Mouse (Mus musculus) lung, embryonic 16.5 days (tissue): ENCODE data around the gene Pfkfb4. TPM values are rescaled to one million over a fixed set of nuclear protein-coding genes. Genes with fewer than 3 reads are reported as not detected.

Experiments
- ATAC-seq: fragments of 200-750 bp; cut with Nextera tagmentation; 2 replicates; pipeline ENCODE4 v1.8.0; 2017; ENCODE audit warnings: low read depth, mild to moderate bottlenecking, moderate library complexity
- H3K27ac ChIP-seq: fragments of 300-500 bp; sonication (generic); 2 replicates; pipeline ENCODE4 v1.5.1; 2014; ENCODE audit warnings: mild to moderate bottlenecking, control low read depth, low read length
- H3K27me3 ChIP-seq: fragments of 300-500 bp; sonication (generic); 2 replicates; pipeline ENCODE4 v1.6.1; 2014; ENCODE audit warnings: low read depth, low read length, mixed read lengths; ENCODE audit not compliant: control insufficient read depth, insufficient read depth
- H3K36me3 ChIP-seq: fragments of 300-500 bp; sonication (generic); 2 replicates; pipeline ENCODE4 v1.6.1; 2014; ENCODE audit warnings: low read length; ENCODE audit not compliant: control insufficient read depth, insufficient read depth
- H3K4me1 ChIP-seq: fragments of 300-500 bp; sonication (generic); replicated peaks from 2 replicates; pipeline ENCODE4 v1.6.1; 2014; ENCODE audit warnings: low read length, mixed read lengths; ENCODE audit not compliant: control insufficient read depth, insufficient read depth
- H3K4me2 ChIP-seq: fragments of 300-500 bp; sonication (generic); 2 replicates; pipeline ENCODE4 v1.6.1; 2014; ENCODE audit warnings: low read depth, low read length, control low read depth
- H3K4me3 ChIP-seq: fragments of 300-500 bp; sonication (generic); 2 replicates; pipeline ENCODE4 v1.5.1; 2014; ENCODE audit warnings: mild to moderate bottlenecking, low read length, control low read depth
- H3K9ac ChIP-seq: fragments of 300-500 bp; sonication (generic); 2 replicates; pipeline ENCODE4 v1.6.1; 2014; ENCODE audit warnings: low read length, control low read depth
- H3K9me3 ChIP-seq: fragments of 300-500 bp; sonication (generic); 2 replicates; pipeline ENCODE4 v1.6.1; 2016; ENCODE audit warnings: low read length; ENCODE audit not compliant: control insufficient read depth
- WGBS: fragments of 180-500 bp; shearing (Covaris S2); extraction: QIAGEN DNeasy Blood & Tissue Kit; methylation state at CpG from one replicate; pipeline ENCODE4 v1.1.7; 2014; 5-methylcytosine and 5-hydroxymethylcytosine counted together
- polyA plus RNA-seq: library from polyadenylated mRNA; unstranded; fragments of >200 nt; fragmentation: Nextera tagmentation; extraction: Ambion mirVana; gene quantifications from 2 replicates; pipeline ENCODE4 v1.2.1, GENCODE M21; 2015

The Pfkfb4 gene
- polyA plus RNA-seq, 1 experiment from 2014 or later: 11.9 TPM

DNA sequence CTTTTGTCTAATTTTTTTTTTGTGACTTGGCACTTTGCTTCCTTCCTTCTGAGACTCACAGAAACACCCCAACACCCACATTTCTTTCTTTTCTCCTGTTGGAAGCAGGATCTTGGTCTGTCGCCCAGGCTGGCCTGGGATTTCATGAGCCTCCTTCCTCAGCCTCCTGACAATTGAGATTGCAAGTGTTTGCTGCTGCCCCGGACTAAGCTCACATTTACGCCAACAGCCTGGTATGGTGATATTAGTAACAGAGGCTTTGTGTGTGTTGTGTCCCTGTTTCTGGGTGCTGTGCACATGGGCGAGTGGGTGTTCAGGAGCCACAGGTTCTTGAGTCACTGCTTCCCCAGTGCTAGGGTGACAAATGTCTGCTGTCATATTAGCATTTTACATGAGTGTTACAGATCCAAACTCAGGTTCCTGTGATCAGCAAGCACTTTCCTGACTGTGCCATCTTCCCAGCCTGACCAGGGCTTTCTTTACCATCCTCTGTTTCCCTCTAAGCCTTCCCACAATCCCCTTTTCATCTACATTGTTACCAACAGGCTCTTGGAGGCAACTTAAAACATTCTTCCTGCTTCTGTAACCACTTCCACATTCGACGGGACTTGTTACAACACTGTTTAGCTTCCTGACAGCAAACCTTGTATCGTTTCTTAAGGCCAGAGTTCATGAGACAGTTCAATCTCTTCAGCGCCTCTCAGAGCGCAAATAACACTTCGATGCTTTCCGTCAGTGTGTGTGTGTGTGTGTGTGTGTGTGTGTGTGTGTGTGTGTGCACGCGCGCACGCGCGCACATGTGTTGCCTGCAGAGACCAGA lies 31.5 kb downstream of the Pfkfb4 start:
- Histone ChIP-seq H3K9me3 (no peaks in the 10 kb centered on the region), H3K4me2 (no peak overlapping the region), H3K9ac (no peak overlapping the region), H3K4me1 (no peaks in the 10 kb centered on the region), H3K27ac (no peak overlapping the region), H3K4me3 (no peak overlapping the region), H3K27me3 (no peaks in the 10 kb centered on the region), H3K36me3 (no peaks in the 10 kb centered on the region)
- no peak for ATAC-seq
- WGBS: 81% methylated on average over 17 of the region's 17 CpGs

DNA sequence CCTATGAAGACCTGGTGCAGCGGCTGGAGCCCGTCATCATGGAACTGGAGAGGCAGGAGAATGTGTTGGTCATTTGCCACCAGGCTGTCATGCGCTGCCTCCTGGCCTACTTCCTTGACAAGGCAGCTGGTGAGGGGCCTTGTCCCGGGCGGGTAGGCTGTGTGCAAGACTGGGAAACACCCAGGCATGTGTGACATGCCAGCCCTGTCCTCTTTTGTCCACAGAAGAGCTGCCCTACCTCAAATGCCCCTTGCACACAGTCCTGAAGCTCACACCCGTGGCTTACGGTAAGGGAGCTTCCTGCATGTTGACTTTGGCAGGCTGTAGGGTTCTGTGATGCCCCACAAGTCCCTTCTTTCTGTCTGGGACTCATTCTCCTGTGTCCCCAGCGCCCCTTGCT lies 35.9 kb downstream of the Pfkfb4 start:
- H3K9ac ChIP-seq: no peak overlapping the region
- WGBS: 76% methylated on average over 8 of the region's 8 CpGs
- no peaks in the 10 kb centered on the region for H3K4me1 ChIP-seq
- H3K4me2 ChIP-seq: no peak overlapping the region
- ATAC-seq: no peak
- no peaks in the 10 kb centered on the region for H3K36me3 ChIP-seq
- H3K27ac ChIP-seq: no peak overlapping the region
- H3K27me3 ChIP-seq: no peaks in the 10 kb centered on the region
- no peak overlapping the region for H3K4me3 ChIP-seq
- H3K9me3 ChIP-seq: no peaks in the 10 kb centered on the region

DNA sequence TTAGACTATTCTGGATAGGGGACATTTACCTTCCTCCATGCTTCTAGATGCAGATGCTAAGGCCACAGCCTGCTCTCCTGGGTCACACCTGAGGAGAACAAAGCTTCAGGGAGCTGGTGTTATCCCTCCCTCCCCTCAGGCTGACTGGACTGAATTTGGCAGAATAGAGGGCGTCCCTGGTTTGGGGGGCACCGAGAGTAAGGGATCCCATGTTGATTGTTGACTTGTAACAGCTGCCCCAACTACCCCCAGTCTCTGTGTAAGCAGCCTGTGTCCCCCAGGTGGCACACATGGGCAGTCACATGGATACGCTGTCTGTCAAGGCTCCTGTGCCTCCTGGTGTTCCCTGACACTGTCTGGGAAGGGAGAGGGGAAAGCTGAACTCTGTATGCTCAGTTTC lies 36.8 kb downstream of the Pfkfb4 start:
- Histone ChIP-seq H3K9ac (no peak overlapping the region), H3K4me3 (no peak overlapping the region), H3K4me1 (no peaks in the 10 kb centered on the region), H3K9me3 (no peaks in the 10 kb centered on the region), H3K27me3 (no peaks in the 10 kb centered on the region), H3K36me3 (no peaks in the 10 kb centered on the region), H3K4me2 (no peak overlapping the region), H3K27ac (no peak overlapping the region)
- WGBS: 90% methylated on average over 3 of the region's 3 CpGs
- no peak for ATAC-seq

DNA sequence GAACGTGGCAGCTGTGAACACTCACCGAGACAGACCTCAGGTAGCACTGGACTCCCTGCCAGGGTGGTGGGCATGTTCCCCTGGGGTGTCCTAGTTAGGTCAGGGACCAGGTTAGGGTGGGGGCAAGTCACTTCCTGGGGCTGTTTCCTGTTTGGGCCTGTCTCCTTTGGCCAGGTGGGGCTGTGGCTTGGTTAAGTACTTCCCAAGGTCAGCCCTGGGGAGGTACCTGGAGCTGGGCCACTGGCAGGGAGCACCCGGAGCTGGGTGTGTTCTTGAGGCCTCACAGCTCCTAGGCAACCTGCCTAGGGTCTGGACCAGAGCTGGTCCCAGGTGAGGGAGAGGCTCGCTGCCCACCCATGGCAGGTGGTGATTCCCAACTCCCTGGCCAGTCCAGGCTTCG lies 37.3 kb downstream of the Pfkfb4 start:
- Histone ChIP-seq H3K27ac (no peak overlapping the region), H3K27me3 (no peaks in the 10 kb centered on the region), H3K4me3 (no peak overlapping the region), H3K9ac (no peak overlapping the region), H3K36me3 (no peaks in the 10 kb centered on the region), H3K4me1 (no peaks in the 10 kb centered on the region), H3K9me3 (no peaks in the 10 kb centered on the region), H3K4me2 (no peak overlapping the region)
- no peak for ATAC-seq
- WGBS: 69% methylated on average over 5 of the region's 5 CpGs

- no peaks in the 10 kb centered on the region for H3K9me3 ChIP-seq
- no peak overlapping the region for H3K27ac ChIP-seq
- H3K4me1 ChIP-seq: no peaks in the 10 kb centered on the region
- H3K4me2 ChIP-seq: no peak overlapping the region
- WGBS: 64% methylated on average over 3 of the region's 3 CpGs
- ATAC-seq: no peak
- no peak overlapping the region for H3K4me3 ChIP-seq
- H3K36me3 ChIP-seq: no peaks in the 10 kb centered on the region
- no peak overlapping the region for H3K9ac ChIP-seq
- no peaks in the 10 kb centered on the region for H3K27me3 ChIP-seq
These were observed 38.7 kb downstream of the Pfkfb4 start for GRCm38 (mm10) chr9:109030312-109030711.

DNA sequence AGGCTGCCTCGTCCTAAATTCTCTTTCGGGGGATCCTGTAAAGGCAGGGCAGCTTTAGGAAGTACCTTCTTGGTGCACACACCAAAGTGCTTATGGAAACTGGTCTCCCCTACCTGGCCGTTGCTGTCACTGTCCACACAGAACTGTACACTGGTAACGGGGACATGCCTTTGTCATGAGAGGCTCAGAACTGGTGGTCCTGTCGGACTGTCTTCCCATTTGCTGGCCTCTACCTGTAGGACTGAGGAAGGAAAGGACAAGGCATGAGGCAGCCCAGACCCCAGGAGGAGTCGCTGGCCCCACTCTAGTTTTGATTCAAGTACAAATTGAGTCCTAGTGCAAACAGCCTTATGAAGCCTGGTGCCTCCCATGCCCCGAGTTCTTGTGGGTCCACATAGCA lies 39.4 kb downstream of the Pfkfb4 start:
- Histone ChIP-seq H3K36me3 (no peaks in the 10 kb centered on the region), H3K9ac (no peak overlapping the region), H3K9me3 (no peaks in the 10 kb centered on the region), H3K27ac (no peak overlapping the region), H3K4me3 (no peak overlapping the region), H3K4me2 (no peak overlapping the region), H3K4me1 (no peaks in the 10 kb centered on the region), H3K27me3 (no peaks in the 10 kb centered on the region)
- ATAC-seq: no peak
- WGBS: 84% methylated on average over 7 of the region's 7 CpGs

DNA sequence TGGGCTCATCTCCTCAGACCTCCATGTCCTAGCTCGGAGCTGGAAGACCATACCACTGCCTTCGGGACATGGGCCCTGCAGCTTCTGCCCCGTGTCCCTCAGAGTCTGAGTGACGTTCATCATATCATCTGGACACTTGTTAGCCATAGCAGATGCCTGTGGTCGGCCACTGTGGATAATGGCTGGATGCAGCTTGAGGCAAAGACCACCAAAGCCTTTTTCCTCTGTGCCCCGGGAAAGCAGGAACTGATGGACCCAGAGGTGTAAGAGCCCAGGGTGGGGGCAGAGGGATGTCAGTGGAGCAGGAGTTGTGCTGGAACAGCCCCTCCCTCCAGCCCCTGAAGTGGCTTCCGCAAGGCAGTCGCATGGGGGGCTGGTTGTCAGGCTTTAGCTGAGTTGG lies 40.1 kb downstream of the Pfkfb4 start:
- ATAC-seq: no peak
- Histone ChIP-seq H3K4me1 (no peaks in the 10 kb centered on the region), H3K36me3 (no peaks in the 10 kb centered on the region), H3K27me3 (no peaks in the 10 kb centered on the region), H3K4me2 (no peak overlapping the region), H3K27ac (no peak overlapping the region), H3K9ac (no peak overlapping the region), H3K4me3 (no peak overlapping the region), H3K9me3 (no peaks in the 10 kb centered on the region)
- whole genome bisulfite sequencing: 71% methylated on average over 8 of the region's 8 CpGs

DNA sequence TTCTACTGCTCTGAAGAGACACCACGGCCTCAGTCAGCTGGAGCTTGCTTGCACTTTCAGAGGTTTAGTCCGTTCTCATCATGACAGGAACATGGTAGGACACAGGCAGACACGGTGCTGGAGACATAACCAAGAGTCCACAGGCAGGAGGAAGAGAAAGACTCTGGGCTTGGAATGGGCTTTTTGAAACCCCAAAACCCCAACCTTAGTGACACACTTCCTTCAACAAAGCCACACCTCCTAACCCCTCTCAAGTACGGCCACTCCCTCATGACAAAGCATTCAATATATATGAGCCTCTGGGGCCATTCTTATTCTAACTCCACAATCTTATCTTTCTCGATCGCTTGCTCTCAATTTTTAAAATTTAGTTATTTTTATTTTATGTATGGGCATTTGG lies 40.9 kb downstream of the Pfkfb4 start:
- no peaks in the 10 kb centered on the region for H3K27me3 ChIP-seq
- no peaks in the 10 kb centered on the region for H3K36me3 ChIP-seq
- H3K4me3 ChIP-seq: no peak overlapping the region
- ATAC-seq: no peak
- no peak overlapping the region for H3K4me2 ChIP-seq
- no peak overlapping the region for H3K9ac ChIP-seq
- no peaks in the 10 kb centered on the region for H3K4me1 ChIP-seq
- H3K9me3 ChIP-seq: no peaks in the 10 kb centered on the region
- H3K27ac ChIP-seq: no peak overlapping the region
- WGBS: 79% methylated on average over 6 of the region's 6 CpGs

- Histone ChIP-seq H3K27ac (peak within 1 kb of the TSS; percentile 74), H3K4me2 (peak within 1 kb of the TSS; percentile 69), H3K4me3 (peak within 1 kb of the TSS; percentile 79), H3K36me3 (0 out of 2 replicates have a peak, but pooled peaks cover 2% of the 10 kb centered on the region), H3K27me3 (no peaks in the 10 kb centered on the region), H3K9me3 (no peaks in the 10 kb centered on the region), H3K9ac (peak within 1 kb of the TSS; percentile 86), H3K4me1 (peaks cover 30% of the 10 kb centered on the region)
- under 1% methylated on average over 33 of the region's 40 CpGs for WGBS
- ATAC-seq: peak; percentile 93
These were observed 46.7 kb downstream of the Pfkfb4 start, which contains the start of gene Shisa5 for GRCm38 (mm10) chr9:109038086-109038895. TSS of gene Shisa5 (plus strand) at chr9:109038565.
